Mouse (Mus musculus): ENCODE measurements at regions not wholly inside any gene's neighbourhood (a gene's known extent, or its start where the extent isn't known, plus 50 kb on each side); places are given as distances from the start of the nearest gene placed in this dataset.

DNA sequence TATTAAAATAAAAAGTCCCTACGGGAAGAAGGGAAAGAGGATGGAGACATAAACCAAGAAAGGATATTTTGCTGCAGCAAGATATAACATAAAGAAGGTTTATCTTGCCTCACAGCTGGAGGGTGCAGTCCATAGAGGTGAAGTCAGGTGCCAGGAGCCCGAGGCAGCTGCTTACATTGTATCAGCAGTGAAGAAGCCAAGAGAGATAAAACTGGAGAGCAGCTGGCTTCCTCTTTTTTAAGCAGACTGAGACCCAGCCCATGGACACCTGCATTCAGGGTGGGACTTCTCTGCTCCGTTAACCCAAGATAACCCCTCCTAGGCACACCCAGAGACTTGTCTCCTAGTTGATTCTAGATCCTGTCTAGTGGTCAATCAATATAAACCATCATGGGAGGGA, 147.6 kb downstream of the Ttc8 start:
- Histone ChIP-seq H3K4me1 (ENCODE audit: insufficient read depth, low read length) (peaks cover 5% of the 10 kb centered on the region; the same call in 1 of the 2 replicates), H3K27ac (ENCODE audit: low read depth, low read length) (no peak overlapping the region), H3K4me2 (ENCODE audit: low read depth, low read length, poor library complexity, severe bottlenecking) (no peak overlapping the region), H3K9me3 (ENCODE audit: low read length) (no peaks in the 10 kb centered on the region), H3K27me3 (ENCODE audit: insufficient read depth, low read length) (no peaks in the 10 kb centered on the region), H3K9ac (replicated peaks; ENCODE audit: low read length, poor library complexity, severe bottlenecking) (no peak overlapping the region), H3K4me3 (ENCODE audit: low read depth, low read length) (no peak overlapping the region), H3K36me3 (ENCODE audit: insufficient read depth, low read length) (no peaks in the 10 kb centered on the region)
- no peak for DNase-seq (ENCODE audit: low spot score)
- no peak for ATAC-seq (ENCODE audit: low FRiP score)
- TF ChIP-seq CTCF (IDR thresholded peaks at IDR 0.05) = no peak
- 58% methylated on average over 3 of the region's 3 CpGs for WGBS

DNA sequence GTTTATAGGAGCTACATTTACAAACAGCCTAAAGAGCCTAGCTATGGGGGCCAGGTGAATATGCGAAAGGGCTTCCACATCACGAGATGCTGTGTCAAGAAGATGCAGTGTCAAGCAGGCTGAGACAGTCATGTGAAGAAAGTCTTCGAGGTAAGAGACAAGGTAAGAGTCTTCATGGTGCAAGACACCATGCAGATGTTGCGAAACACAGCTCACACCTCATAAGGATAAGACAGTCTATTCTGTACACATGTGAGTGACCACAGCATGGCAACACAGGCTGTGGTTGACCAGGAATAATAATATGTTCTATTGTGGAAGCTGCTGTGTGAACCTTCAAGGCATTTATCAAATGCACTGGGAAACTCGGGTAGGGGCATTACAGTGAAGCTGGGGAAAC, 153.4 kb downstream of the Ttc8 start:
- Histone ChIP-seq H3K4me3 (ENCODE audit: low read depth, low read length) (no peak overlapping the region), H3K27me3 (ENCODE audit: insufficient read depth, low read length) (no peaks in the 10 kb centered on the region), H3K4me1 (ENCODE audit: insufficient read depth, low read length) (no peaks in the 10 kb centered on the region), H3K9me3 (ENCODE audit: low read length) (no peaks in the 10 kb centered on the region), H3K36me3 (ENCODE audit: insufficient read depth, low read length) (no peaks in the 10 kb centered on the region), H3K9ac (replicated peaks; ENCODE audit: low read length, poor library complexity, severe bottlenecking) (no peak overlapping the region), H3K27ac (ENCODE audit: low read depth, low read length) (no peak overlapping the region), H3K4me2 (ENCODE audit: low read depth, low read length, poor library complexity, severe bottlenecking) (no peak overlapping the region)
- no peak for TF ChIP-seq CTCF (IDR thresholded peaks at IDR 0.05)
- 92% methylated on average over 5 of the region's 5 CpGs for WGBS
- no peak for ATAC-seq (ENCODE audit: low FRiP score)
- DNase-seq (ENCODE audit: low spot score) = no peak

DNA sequence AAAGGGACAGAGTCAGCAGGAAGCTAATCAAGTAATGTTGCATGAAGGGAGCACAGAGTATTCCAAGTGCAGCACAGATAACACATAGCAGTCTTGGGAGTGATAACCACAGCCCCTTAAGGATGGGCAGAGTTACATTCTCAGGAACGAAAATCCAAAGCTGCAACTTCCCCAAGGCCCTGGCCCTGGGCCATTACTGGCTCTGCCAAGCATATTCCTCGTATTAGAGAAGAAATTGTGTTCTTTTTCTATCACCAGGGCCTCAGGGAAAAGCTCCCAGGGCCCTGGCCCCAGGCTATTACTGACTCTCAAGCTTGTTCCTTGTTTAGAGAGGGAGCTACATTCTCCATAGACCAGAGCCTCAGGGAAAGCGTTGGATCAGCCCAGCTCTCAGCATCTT, 157.0 kb downstream of the Ttc8 start:
- H3K9ac ChIP-seq (replicated peaks; ENCODE audit: low read length, poor library complexity, severe bottlenecking) = no peak overlapping the region
- H3K9me3 ChIP-seq (ENCODE audit: low read length) = no peaks in the 10 kb centered on the region
- no peaks in the 10 kb centered on the region for H3K27me3 ChIP-seq (ENCODE audit: insufficient read depth, low read length)
- no peak for TF ChIP-seq CTCF (IDR thresholded peaks at IDR 0.05)
- ATAC-seq (ENCODE audit: low FRiP score) (no peak), DNase-seq (ENCODE audit: low spot score) (no peak)
- H3K36me3 ChIP-seq (ENCODE audit: insufficient read depth, low read length) = no peaks in the 10 kb centered on the region
- no peak overlapping the region for H3K27ac ChIP-seq (ENCODE audit: low read depth, low read length)
- no peak overlapping the region for H3K4me3 ChIP-seq (ENCODE audit: low read depth, low read length)
- WGBS = 62% methylated on average over 3 of the region's 3 CpGs
- H3K4me1 ChIP-seq (ENCODE audit: insufficient read depth, low read length) = no peaks in the 10 kb centered on the region
- no peak overlapping the region for H3K4me2 ChIP-seq (ENCODE audit: low read depth, low read length, poor library complexity, severe bottlenecking)

DNA sequence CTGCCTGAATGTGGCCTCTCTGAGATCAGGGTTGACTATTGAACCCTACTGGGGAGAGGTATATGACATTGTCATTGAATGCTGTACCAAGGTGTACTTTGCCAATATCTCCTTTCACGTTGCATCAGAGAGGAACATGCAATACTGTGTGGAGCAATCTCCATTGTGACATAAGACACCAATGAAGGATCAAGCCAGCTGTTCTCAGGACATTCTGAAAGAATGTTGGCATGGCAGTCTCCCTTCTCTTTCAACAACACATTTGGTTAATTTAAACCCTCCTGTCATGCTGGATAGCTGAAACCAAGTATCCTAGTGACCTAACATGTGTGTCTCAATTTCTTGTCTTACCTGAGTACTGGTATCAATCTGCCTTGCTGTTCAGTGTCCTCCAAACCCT, 159.5 kb downstream of the Ttc8 start:
- Histone ChIP-seq H3K27me3 (ENCODE audit: insufficient read depth, low read length) (no peaks in the 10 kb centered on the region), H3K4me1 (ENCODE audit: insufficient read depth, low read length) (peaks cover 3% of the 10 kb centered on the region; the same call in 1 of the 2 replicates), H3K27ac (ENCODE audit: low read depth, low read length) (no peak overlapping the region), H3K9me3 (ENCODE audit: low read length) (no peaks in the 10 kb centered on the region), H3K4me3 (ENCODE audit: low read depth, low read length) (no peak overlapping the region), H3K9ac (replicated peaks; ENCODE audit: low read length, poor library complexity, severe bottlenecking) (no peak overlapping the region), H3K4me2 (ENCODE audit: low read depth, low read length, poor library complexity, severe bottlenecking) (no peak overlapping the region), H3K36me3 (ENCODE audit: insufficient read depth, low read length) (no peaks in the 10 kb centered on the region)
- no peak for TF ChIP-seq CTCF (IDR thresholded peaks at IDR 0.05)
- no peak for DNase-seq (ENCODE audit: low spot score)
- 83% methylated on average over 1 of the region's 1 CpGs for WGBS
- ATAC-seq (ENCODE audit: low FRiP score) = no peak

DNA sequence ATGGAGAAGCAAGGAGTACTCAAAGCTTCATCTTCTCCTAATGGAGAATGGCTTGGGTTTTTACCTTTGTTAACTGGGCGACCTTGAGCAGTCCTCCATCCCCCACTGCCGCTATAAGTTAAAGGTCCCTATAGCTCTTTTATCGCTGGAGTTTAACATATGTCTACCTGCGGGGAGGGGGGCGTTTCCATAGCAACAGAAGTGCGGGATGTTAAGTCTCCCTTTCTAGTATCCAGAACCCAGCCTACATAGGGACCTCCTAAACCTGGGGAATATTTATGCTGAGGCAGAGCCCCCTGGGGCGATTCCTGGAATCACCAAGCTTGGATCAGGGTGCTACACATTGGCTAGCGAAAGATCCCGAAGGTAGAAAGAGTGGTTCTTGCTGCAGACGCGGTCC, 163.2 kb downstream of the Ttc8 start:
- H3K36me3 ChIP-seq (ENCODE audit: insufficient read depth, low read length) = no peaks in the 10 kb centered on the region
- H3K4me1 ChIP-seq (ENCODE audit: insufficient read depth, low read length) = peaks cover 7% of the 10 kb centered on the region; the same call in 1 of the 2 replicates
- no peak overlapping the region for H3K4me3 ChIP-seq (ENCODE audit: low read depth, low read length)
- no peaks in the 10 kb centered on the region for H3K27me3 ChIP-seq (ENCODE audit: insufficient read depth, low read length)
- no peaks in the 10 kb centered on the region for H3K9me3 ChIP-seq (ENCODE audit: low read length)
- no peak overlapping the region for H3K27ac ChIP-seq (ENCODE audit: low read depth, low read length)
- no peak for TF ChIP-seq CTCF (IDR thresholded peaks at IDR 0.05)
- no peak overlapping the region for H3K9ac ChIP-seq (replicated peaks; ENCODE audit: low read length, poor library complexity, severe bottlenecking)
- ATAC-seq (ENCODE audit: low FRiP score) = no peak
- DNase-seq (ENCODE audit: low spot score) = peak; percentile 38
- WGBS = 34% methylated on average over 11 of the region's 11 CpGs
- H3K4me2 ChIP-seq (ENCODE audit: low read depth, low read length, poor library complexity, severe bottlenecking) = peak overlapping the region; percentile 4

DNA sequence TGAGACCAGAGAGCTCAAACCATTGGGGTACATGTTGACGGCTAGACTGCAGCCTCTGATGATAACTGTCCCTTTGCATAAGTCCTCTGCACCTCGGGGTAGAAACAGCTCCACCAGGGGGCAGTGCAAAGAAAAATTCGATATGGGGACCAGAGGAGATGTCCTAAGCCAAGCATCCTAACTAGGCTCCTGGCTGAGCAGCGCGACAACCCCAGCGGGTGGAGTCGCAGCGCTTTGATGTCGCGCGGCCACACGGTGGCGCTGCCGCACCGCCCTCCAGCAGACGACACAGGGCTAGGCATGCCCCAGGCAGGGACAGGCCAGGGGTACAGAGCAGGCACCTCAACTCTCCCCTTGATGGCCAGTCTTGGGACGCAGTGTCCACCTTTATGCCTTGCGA, 163.8 kb downstream of the Ttc8 start:
- DNase-seq (ENCODE audit: low spot score) (peak; percentile 88), ATAC-seq (ENCODE audit: low FRiP score) (peak; percentile 77)
- Histone ChIP-seq H3K4me1 (ENCODE audit: insufficient read depth, low read length) (peaks cover 7% of the 10 kb centered on the region; the same call in 1 of the 2 replicates), H3K4me3 (ENCODE audit: low read depth, low read length) (no peak overlapping the region), H3K27ac (ENCODE audit: low read depth, low read length) (no peak overlapping the region), H3K27me3 (ENCODE audit: insufficient read depth, low read length) (no peaks in the 10 kb centered on the region), H3K36me3 (ENCODE audit: insufficient read depth, low read length) (no peaks in the 10 kb centered on the region), H3K4me2 (ENCODE audit: low read depth, low read length, poor library complexity, severe bottlenecking) (peak overlapping the region; percentile 4), H3K9me3 (ENCODE audit: low read length) (no peaks in the 10 kb centered on the region), H3K9ac (replicated peaks; ENCODE audit: low read length, poor library complexity, severe bottlenecking) (0 out of 2 replicates have a peak overlapping the region, but pooled peaks have one; percentile 14)
- 2% methylated on average over 18 of the region's 18 CpGs for WGBS
- TF ChIP-seq CTCF (IDR thresholded peaks at IDR 0.05) = peak; percentile 96
